Mouse (Mus musculus): ENCODE results near the gene Frem1. TPM values are rescaled to one million over a fixed set of nuclear protein-coding genes. Genes with fewer than 3 reads are reported as not detected.

The Frem1 gene
- total and polyA plus RNA-seq, 3 experiments = 0.01 to 0.27 TPM; not detected in 1

DNA sequence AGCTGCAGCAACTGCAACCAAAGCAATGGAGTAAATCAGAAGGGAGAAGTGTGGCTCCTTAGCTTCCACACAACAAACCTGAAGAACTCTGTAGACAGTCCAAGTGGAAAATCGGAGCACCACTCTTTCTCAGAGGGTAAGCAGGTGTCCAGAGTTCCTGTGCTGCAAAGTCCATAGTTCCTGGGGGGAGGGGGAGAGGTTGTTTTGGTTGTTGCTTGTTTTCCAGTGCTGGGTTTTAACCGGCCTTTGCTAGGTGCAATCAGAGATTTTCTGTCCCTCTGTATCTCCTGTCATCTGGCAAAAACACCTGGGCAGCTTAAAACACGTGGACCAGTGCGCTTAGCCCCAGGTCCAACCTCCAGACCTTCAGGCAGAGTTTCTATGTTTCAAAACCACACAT is 177.3 kb downstream of the Frem1 start:
- Histone ChIP-seq H3K4me1 (ENCODE audit: insufficient read depth, low read depth, low read length) (no peaks in the 10 kb centered on the region), H3K36me3 (replicated peaks) (no peaks in the 10 kb centered on the region), H3K4me3 (ENCODE audit: low read depth, low read length) (no peak overlapping the region), H3K27me3 (ENCODE audit: insufficient read depth, low read length) (no peaks in the 10 kb centered on the region), H3K9me3 (replicated peaks) (no peaks in the 10 kb centered on the region)
- ATAC-seq (ENCODE audit: extremely low read depth, insufficient number of reproducible peaks, low FRiP score, poor library complexity, severe bottlenecking) (no peak), DNase-seq (ENCODE audit: low spot score) (no peak)
- TF ChIP-seq GATA2 (IDR thresholded peaks at IDR 0.05; ENCODE audit: borderline replicate concordance, low read depth, low read length) (no peak), TAL1 (conservative IDR thresholded peaks at IDR 0.05; ENCODE audit: low read depth, low read length) (no peak), GATA1 (IDR thresholded peaks at IDR 0.05; ENCODE audit: borderline replicate concordance, low read length) (no peak), POLR2AphosphoS5 (IDR thresholded peaks at IDR 0.05; ENCODE audit: insufficient replicate concordance, low read depth, low read length) (no peak)

DNA sequence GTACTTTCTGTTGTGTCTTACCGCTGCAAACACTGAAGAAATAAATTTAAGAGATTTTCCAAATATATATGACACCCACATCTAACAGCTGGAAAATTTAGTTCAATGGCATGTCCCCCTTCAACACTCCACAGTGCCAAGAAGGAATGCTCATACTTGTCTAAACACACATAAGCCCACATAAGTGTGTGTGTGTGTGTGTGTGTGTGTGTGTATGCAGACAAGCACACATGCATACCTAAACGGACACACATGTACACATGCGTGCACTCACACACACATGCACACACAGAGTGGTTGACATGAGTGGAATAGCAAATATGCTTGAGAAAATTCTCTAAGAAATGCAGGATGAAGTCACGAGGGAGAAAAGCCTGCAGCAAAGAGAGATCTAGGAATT is 179.6 kb downstream of the Frem1 start:
- no peak for DNase-seq (ENCODE audit: low spot score)
- H3K9me3 ChIP-seq (replicated peaks) = no peaks in the 10 kb centered on the region
- TF ChIP-seq TAL1 (conservative IDR thresholded peaks at IDR 0.05; ENCODE audit: low read depth, low read length) (no peak), CTCF (IDR thresholded peaks at IDR 0.05; ENCODE audit: low read depth, low read length) (no peak), GATA2 (IDR thresholded peaks at IDR 0.05; ENCODE audit: borderline replicate concordance, low read depth, low read length) (no peak), POLR2AphosphoS5 (IDR thresholded peaks at IDR 0.05; ENCODE audit: insufficient replicate concordance, low read depth, low read length) (no peak), GATA1 (IDR thresholded peaks at IDR 0.05; ENCODE audit: borderline replicate concordance, low read length) (no peak)
- no peak for ATAC-seq (ENCODE audit: extremely low read depth, insufficient number of reproducible peaks, low FRiP score, poor library complexity, severe bottlenecking)
- H3K4me1 ChIP-seq (ENCODE audit: insufficient read depth, low read depth, low read length) = no peaks in the 10 kb centered on the region
- H3K27me3 ChIP-seq (ENCODE audit: insufficient read depth, low read length) = no peaks in the 10 kb centered on the region
- no peaks in the 10 kb centered on the region for H3K36me3 ChIP-seq (replicated peaks)
- H3K4me3 ChIP-seq (ENCODE audit: low read depth, low read length) = no peak overlapping the region

- ATAC-seq (ENCODE audit: extremely low read depth, insufficient number of reproducible peaks, low FRiP score, poor library complexity, severe bottlenecking) (no peak), DNase-seq (ENCODE audit: low spot score) (no peak)
- no peak overlapping the region for H3K4me3 ChIP-seq (ENCODE audit: low read depth, low read length)
- H3K36me3 ChIP-seq (replicated peaks) = no peaks in the 10 kb centered on the region
- TF ChIP-seq POLR2AphosphoS5 (IDR thresholded peaks at IDR 0.05; ENCODE audit: insufficient replicate concordance, low read depth, low read length) (no peak), CTCF (IDR thresholded peaks at IDR 0.05; ENCODE audit: low read depth, low read length) (no peak), TAL1 (conservative IDR thresholded peaks at IDR 0.05; ENCODE audit: low read depth, low read length) (no peak), GATA2 (IDR thresholded peaks at IDR 0.05; ENCODE audit: borderline replicate concordance, low read depth, low read length) (no peak)
- no peaks in the 10 kb centered on the region for H3K27me3 ChIP-seq (ENCODE audit: insufficient read depth, low read length)
- no peaks in the 10 kb centered on the region for H3K9me3 ChIP-seq (replicated peaks)
- H3K4me1 ChIP-seq (ENCODE audit: insufficient read depth, low read depth, low read length) = no peaks in the 10 kb centered on the region
Observed at GRCm38 (mm10) chr4:82872121-82872520, 180.0 kb downstream of the Frem1 start.

- DNase-seq (ENCODE audit: low spot score) = no peak
- Histone ChIP-seq H3K9me3 (replicated peaks) (no peaks in the 10 kb centered on the region), H3K27me3 (ENCODE audit: insufficient read depth, low read length) (no peaks in the 10 kb centered on the region), H3K4me3 (ENCODE audit: low read depth, low read length) (no peak overlapping the region), H3K36me3 (replicated peaks) (no peaks in the 10 kb centered on the region), H3K4me1 (ENCODE audit: insufficient read depth, low read depth, low read length) (no peaks in the 10 kb centered on the region)
- no peak for ATAC-seq (ENCODE audit: extremely low read depth, insufficient number of reproducible peaks, low FRiP score, poor library complexity, severe bottlenecking)
- TF ChIP-seq CTCF (IDR thresholded peaks at IDR 0.05; ENCODE audit: low read depth, low read length) = no peak
- no peak for TF ChIP-seq GATA1 (IDR thresholded peaks at IDR 0.05; ENCODE audit: borderline replicate concordance, low read length)
- TF ChIP-seq GATA2 (IDR thresholded peaks at IDR 0.05; ENCODE audit: borderline replicate concordance, low read depth, low read length) = no peak
- no peak for TF ChIP-seq POLR2AphosphoS5 (IDR thresholded peaks at IDR 0.05; ENCODE audit: insufficient replicate concordance, low read depth, low read length)
- TF ChIP-seq TAL1 (conservative IDR thresholded peaks at IDR 0.05; ENCODE audit: low read depth, low read length) = no peak
Observed at GRCm38 (mm10) chr4:82870931-82871330, 181.2 kb downstream of the Frem1 start.

DNA sequence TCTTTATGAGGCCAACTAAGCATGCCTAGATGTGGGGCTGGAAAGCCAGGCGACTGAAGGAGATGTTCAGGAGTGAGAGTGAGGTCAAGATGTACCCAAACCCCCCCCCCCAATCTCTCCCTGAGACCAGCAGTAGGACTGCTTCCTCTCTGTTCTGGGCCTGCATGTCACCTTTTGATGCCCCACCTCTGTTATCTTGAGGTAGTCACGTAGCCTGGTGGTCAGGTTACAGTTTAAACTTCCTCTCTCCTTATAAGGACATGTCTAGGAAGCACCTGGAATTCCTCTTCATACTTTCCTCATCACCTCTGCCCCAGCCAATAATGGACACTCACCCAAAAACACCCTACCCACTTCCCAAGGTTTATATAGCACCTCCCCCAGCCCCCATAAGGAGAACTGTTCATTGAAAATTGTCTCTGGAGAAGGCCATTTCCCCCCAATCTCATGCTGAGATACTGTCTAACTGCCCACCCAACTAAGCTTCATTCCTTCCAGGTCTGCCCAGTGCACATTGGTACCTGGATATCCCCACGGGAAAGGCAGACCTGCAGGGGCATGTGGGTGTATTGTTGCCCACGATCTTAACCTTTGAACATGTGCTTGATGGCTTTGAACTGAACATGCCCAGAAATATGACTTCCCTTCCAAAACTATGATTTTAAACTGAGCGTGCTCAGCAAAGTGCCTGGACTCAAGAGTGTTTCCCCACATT is 184.3 kb downstream of the Frem1 start:
- no peaks in the 10 kb centered on the region for H3K4me1 ChIP-seq (ENCODE audit: insufficient read depth, low read depth, low read length)
- no peaks in the 10 kb centered on the region for H3K36me3 ChIP-seq (replicated peaks)
- no peak overlapping the region for H3K4me3 ChIP-seq (ENCODE audit: low read depth, low read length)
- DNase-seq (ENCODE audit: low spot score) (no peak), ATAC-seq (ENCODE audit: extremely low read depth, insufficient number of reproducible peaks, low FRiP score, poor library complexity, severe bottlenecking) (no peak)
- no peaks in the 10 kb centered on the region for H3K9me3 ChIP-seq (replicated peaks)
- H3K27me3 ChIP-seq (ENCODE audit: insufficient read depth, low read length) = peaks cover 8% of the 10 kb centered on the region
- no peak for TF ChIP-seq POLR2AphosphoS5 (IDR thresholded peaks at IDR 0.05; ENCODE audit: insufficient replicate concordance, low read depth, low read length)
- TF ChIP-seq CTCF (IDR thresholded peaks at IDR 0.05; ENCODE audit: low read depth, low read length) = no peak
- TF ChIP-seq GATA1 (IDR thresholded peaks at IDR 0.05; ENCODE audit: borderline replicate concordance, low read length) = no peak

DNA sequence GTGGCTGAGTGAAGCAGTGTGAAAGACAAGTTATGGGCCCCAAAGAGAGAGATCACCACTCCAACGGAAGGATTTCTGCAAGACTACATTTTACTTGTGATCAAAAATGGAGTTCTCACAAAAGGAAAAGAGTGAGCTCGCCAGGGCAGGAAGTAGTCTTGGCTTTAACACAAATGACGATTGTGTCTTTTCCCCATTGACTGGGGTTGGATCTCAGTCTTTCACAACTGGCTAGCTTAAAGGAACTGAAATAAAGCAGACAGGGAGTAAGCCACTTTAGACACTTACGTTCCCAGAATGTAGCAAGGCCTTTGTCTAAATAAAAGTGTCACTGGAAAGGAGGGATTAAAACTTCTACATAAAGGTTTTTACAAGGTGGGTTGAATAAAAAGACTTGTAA is 185.0 kb downstream of the Frem1 start:
- H3K4me3 ChIP-seq (ENCODE audit: low read depth, low read length) = no peak overlapping the region
- H3K27me3 ChIP-seq (ENCODE audit: insufficient read depth, low read length) = peaks cover 8% of the 10 kb centered on the region
- ATAC-seq (ENCODE audit: extremely low read depth, insufficient number of reproducible peaks, low FRiP score, poor library complexity, severe bottlenecking) (no peak), DNase-seq (ENCODE audit: low spot score) (no peak)
- H3K36me3 ChIP-seq (replicated peaks) = no peaks in the 10 kb centered on the region
- TF ChIP-seq CTCF (IDR thresholded peaks at IDR 0.05; ENCODE audit: low read depth, low read length) (no peak), GATA2 (IDR thresholded peaks at IDR 0.05; ENCODE audit: borderline replicate concordance, low read depth, low read length) (no peak), POLR2AphosphoS5 (IDR thresholded peaks at IDR 0.05; ENCODE audit: insufficient replicate concordance, low read depth, low read length) (no peak), GATA1 (IDR thresholded peaks at IDR 0.05; ENCODE audit: borderline replicate concordance, low read length) (no peak), TAL1 (conservative IDR thresholded peaks at IDR 0.05; ENCODE audit: low read depth, low read length) (no peak)
- H3K9me3 ChIP-seq (replicated peaks) = no peaks in the 10 kb centered on the region
- H3K4me1 ChIP-seq (ENCODE audit: insufficient read depth, low read depth, low read length) = no peaks in the 10 kb centered on the region
